Mouse (Mus musculus): ENCODE measurements around the gene Kcnab1. TPM values are rescaled to one million over a fixed set of nuclear protein-coding genes. Genes with fewer than 3 reads are reported as not detected.
"Not testable (repeated sequence)": the region's sequence is repeated elsewhere in the genome, so short reads cannot be mapped to it uniquely, and the experiment has no call there.

Kcnab1 gene
- polyA plus RNA-seq, 1 experiment from 2014 or later, result 3.3 TPM

GRCm38 (mm10) chr3:65373594-65374182 is 264.5 kb downstream of the Kcnab1 start:
- 65% methylated on average over 5 of the region's 5 CpGs for WGBS
- ATAC-seq (ENCODE audit: insufficient number of reproducible peaks, low FRiP score), result no peak
- no peak overlapping the region for H3K4me2 ChIP-seq
- peaks cover 16% of the 10 kb centered on the region for H3K4me1 ChIP-seq (replicated peaks)
- no peaks in the 10 kb centered on the region for H3K27me3 ChIP-seq (replicated peaks)
- no peaks in the 10 kb centered on the region for H3K9me3 ChIP-seq (replicated peaks)
- peak overlapping the region; percentile 45 for H3K27ac ChIP-seq (ENCODE audit: poor library complexity, severe bottlenecking)
- H3K9ac ChIP-seq, result no peak overlapping the region
- no peak overlapping the region for H3K4me3 ChIP-seq
- H3K36me3 ChIP-seq, result peaks cover 48% of the 10 kb centered on the region

DNA sequence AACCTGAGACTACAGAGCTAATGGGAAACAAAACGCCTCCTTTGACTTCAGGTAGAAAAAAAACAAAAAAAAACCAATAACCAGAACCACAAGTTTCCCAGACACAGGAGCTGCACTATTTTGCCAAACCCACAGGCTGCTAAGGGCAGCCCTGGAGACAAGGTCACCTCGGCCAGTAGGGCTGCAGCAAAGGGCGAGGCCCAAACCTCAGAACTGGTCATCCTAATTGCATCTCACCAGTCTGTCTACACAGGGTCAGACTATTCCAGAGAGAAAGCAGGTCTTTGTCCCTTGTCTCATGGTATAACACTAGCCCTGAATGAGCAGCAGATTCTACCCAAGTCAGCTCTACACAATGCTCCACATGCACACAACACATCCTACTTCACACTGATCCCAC is 265.5 kb downstream of the Kcnab1 start:
- Histone ChIP-seq H3K27me3 (replicated peaks) (no peaks in the 10 kb centered on the region), H3K9ac (no peak overlapping the region), H3K4me3 (no peak overlapping the region), H3K4me2 (no peak overlapping the region), H3K4me1 (replicated peaks) (peaks cover 16% of the 10 kb centered on the region), H3K36me3 (peaks cover 53% of the 10 kb centered on the region), H3K9me3 (replicated peaks) (no peaks in the 10 kb centered on the region), H3K27ac (ENCODE audit: poor library complexity, severe bottlenecking) (no peak overlapping the region)
- ATAC-seq (ENCODE audit: insufficient number of reproducible peaks, low FRiP score), result no peak
- 67% methylated on average over 3 of the region's 3 CpGs for WGBS

DNA sequence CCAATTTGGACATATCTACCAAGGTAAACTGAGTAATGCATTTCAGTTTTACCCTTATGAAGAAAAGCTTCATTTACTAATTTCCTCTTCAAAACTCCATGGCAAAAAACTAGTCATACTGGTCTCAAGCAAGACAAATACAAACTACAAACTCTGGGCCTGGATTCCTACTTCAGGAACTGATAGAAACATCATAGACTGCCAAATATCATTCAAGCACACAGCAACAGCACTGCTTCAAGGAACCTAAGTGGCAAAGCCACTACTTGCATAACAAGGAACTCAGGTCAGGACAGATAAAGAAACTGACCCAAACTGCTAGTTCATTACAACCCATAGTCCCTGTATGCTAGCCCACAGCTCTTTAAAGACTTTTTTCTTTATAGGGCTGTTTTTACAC is 269.5 kb downstream of the Kcnab1 start:
- ATAC-seq (ENCODE audit: insufficient number of reproducible peaks, low FRiP score), result no peak
- Histone ChIP-seq H3K9me3 (replicated peaks) (no peaks in the 10 kb centered on the region), H3K36me3 (peaks cover 42% of the 10 kb centered on the region), H3K27me3 (replicated peaks) (no peaks in the 10 kb centered on the region), H3K4me1 (replicated peaks) (peaks cover 14% of the 10 kb centered on the region), H3K9ac (no peak overlapping the region), H3K4me3 (no peak overlapping the region), H3K27ac (ENCODE audit: poor library complexity, severe bottlenecking) (no peak overlapping the region), H3K4me2 (no peak overlapping the region)

GRCm38 (mm10) chr3:65379884-65380539 is 270.8 kb downstream of the Kcnab1 start:
- no peak overlapping the region for H3K4me2 ChIP-seq
- peaks cover 9% of the 10 kb centered on the region for H3K4me1 ChIP-seq (replicated peaks)
- ATAC-seq (ENCODE audit: insufficient number of reproducible peaks, low FRiP score), result no peak
- no peaks in the 10 kb centered on the region for H3K27me3 ChIP-seq (replicated peaks)
- H3K9me3 ChIP-seq (replicated peaks), result no peaks in the 10 kb centered on the region
- H3K27ac ChIP-seq (ENCODE audit: poor library complexity, severe bottlenecking), result no peak overlapping the region
- WGBS, result 66% methylated on average over 4 of the region's 4 CpGs
- H3K4me3 ChIP-seq, result no peak overlapping the region
- H3K36me3 ChIP-seq, result peaks cover 47% of the 10 kb centered on the region
- H3K9ac ChIP-seq, result no peak overlapping the region

GRCm38 (mm10) chr3:65381094-65381493 is 271.9 kb downstream of the Kcnab1 start:
- no peaks in the 10 kb centered on the region for H3K9me3 ChIP-seq (replicated peaks)
- no peak for ATAC-seq (ENCODE audit: insufficient number of reproducible peaks, low FRiP score)
- no peaks in the 10 kb centered on the region for H3K27me3 ChIP-seq (replicated peaks)
- 76% methylated on average over 4 of the region's 4 CpGs for WGBS
- H3K4me2 ChIP-seq, result no peak overlapping the region
- H3K4me1 ChIP-seq (replicated peaks), result peaks cover 13% of the 10 kb centered on the region
- H3K27ac ChIP-seq (ENCODE audit: poor library complexity, severe bottlenecking), result 0 out of 2 replicates have a peak overlapping the region, but pooled peaks have one; percentile 47
- peaks cover 50% of the 10 kb centered on the region for H3K36me3 ChIP-seq
- H3K9ac ChIP-seq, result no peak overlapping the region
- H3K4me3 ChIP-seq, result no peak overlapping the region

DNA sequence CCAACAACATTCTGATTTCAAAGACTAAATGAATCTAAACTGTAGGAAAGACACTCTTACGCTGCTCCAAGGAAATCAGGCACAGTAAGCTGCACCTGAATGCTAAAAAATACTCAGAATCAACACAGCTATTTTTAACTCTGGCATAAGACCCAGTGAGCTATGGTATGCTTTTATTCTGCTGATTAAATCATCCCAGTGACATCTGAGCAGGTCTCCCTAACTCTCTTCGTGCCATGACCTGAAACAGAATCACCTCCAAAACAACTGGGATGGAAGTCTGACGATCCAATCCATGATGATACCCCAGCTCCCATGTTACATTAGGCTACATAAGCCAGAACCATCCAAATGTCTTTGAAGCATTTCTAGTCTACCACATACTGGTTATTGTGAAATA is 275.2 kb downstream of the Kcnab1 start:
- H3K9me3 ChIP-seq (replicated peaks), result no peaks in the 10 kb centered on the region
- no peaks in the 10 kb centered on the region for H3K27me3 ChIP-seq (replicated peaks)
- no peak for ATAC-seq (ENCODE audit: insufficient number of reproducible peaks, low FRiP score)
- peaks cover 58% of the 10 kb centered on the region for H3K36me3 ChIP-seq
- H3K27ac ChIP-seq (ENCODE audit: poor library complexity, severe bottlenecking), result no peak overlapping the region
- H3K4me1 ChIP-seq (replicated peaks), result peaks cover 22% of the 10 kb centered on the region
- H3K4me2 ChIP-seq, result no peak overlapping the region
- H3K4me3 ChIP-seq, result no peak overlapping the region
- 81% methylated on average over 3 of the region's 3 CpGs for WGBS
- no peak overlapping the region for H3K9ac ChIP-seq

DNA sequence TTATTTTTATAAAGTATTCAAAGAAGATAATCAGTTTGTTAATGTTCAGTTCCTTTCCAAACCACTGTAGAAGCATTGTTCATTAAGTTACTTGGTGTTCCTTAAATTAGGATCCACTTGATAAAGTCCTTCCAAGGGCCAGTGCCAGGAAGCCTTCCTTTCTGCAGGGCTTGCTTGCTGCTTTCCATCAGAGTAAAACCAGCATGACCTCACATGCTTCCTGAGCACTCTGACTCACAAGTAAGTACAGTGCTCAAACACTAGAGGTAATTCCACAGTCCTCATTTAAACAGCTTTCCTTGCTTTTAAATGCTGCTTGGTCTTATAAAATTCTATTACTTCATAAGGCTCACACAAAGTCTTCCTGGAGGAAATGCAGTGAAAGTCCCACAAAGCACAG is 276.6 kb downstream of the Kcnab1 start:
- H3K36me3 ChIP-seq, result peaks cover 58% of the 10 kb centered on the region
- no peak overlapping the region for H3K4me3 ChIP-seq
- H3K9ac ChIP-seq, result no peak overlapping the region
- H3K9me3 ChIP-seq (replicated peaks), result no peaks in the 10 kb centered on the region
- no peak overlapping the region for H3K27ac ChIP-seq (ENCODE audit: poor library complexity, severe bottlenecking)
- H3K4me2 ChIP-seq, result no peak overlapping the region
- no peaks in the 10 kb centered on the region for H3K27me3 ChIP-seq (replicated peaks)
- peaks cover 24% of the 10 kb centered on the region for H3K4me1 ChIP-seq (replicated peaks)
- no peak for ATAC-seq (ENCODE audit: insufficient number of reproducible peaks, low FRiP score)

DNA sequence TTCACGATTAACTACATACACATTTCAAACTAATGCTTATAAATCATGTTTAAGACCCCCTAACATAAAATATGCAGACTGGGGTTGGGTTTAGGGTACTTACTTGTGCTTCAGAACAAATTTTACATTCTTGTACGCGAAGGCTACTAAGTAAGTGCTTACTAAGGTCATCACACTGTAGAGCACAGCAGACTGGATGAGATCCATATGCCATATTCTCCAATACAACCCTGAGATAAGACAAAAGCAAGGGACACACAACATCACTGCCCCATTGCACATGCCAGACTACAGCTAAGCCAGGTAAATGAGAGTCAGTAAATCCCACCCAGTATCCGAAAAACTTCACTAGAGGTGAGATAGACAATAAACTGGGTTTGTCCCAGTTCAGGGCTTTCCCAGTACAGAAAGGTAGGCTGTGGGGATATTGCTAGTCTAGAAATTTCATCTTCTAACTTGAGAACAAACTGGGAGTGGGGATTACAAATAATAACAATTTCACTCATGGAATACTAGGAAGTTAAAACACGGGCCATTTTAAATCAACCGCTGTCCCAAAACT is 282.1 kb downstream of the Kcnab1 start:
- 36% methylated on average over 6 of the region's 6 CpGs for WGBS

GRCm38 (mm10) chr3:65391784-65392420 is 282.7 kb downstream of the Kcnab1 start:
- Histone ChIP-seq H3K4me1 (replicated peaks) (peaks cover 14% of the 10 kb centered on the region), H3K36me3 (peaks cover 26% of the 10 kb centered on the region), H3K4me3 (peak overlapping the region; percentile 95), H3K27ac (ENCODE audit: poor library complexity, severe bottlenecking) (peak overlapping the region; percentile 90), H3K4me2 (peak overlapping the region; percentile 93), H3K27me3 (replicated peaks) (no peaks in the 10 kb centered on the region), H3K9me3 (replicated peaks) (no peaks in the 10 kb centered on the region), H3K9ac (peak overlapping the region; percentile 95)
- peak; percentile 56 for ATAC-seq (ENCODE audit: insufficient number of reproducible peaks, low FRiP score)
- 0% methylated on average over 37 of the region's 37 CpGs for whole genome bisulfite sequencing

More for the DNA sequence above, 282.1 kb downstream of the Kcnab1 start:
- H3K9ac ChIP-seq, result peak overlapping the region; percentile 95
- H3K27me3 ChIP-seq (replicated peaks), result no peaks in the 10 kb centered on the region
- H3K9me3 ChIP-seq (replicated peaks), result no peaks in the 10 kb centered on the region
- H3K4me3 ChIP-seq, result peak overlapping the region; percentile 95
- peaks cover 32% of the 10 kb centered on the region for H3K36me3 ChIP-seq
- H3K4me2 ChIP-seq, result peak overlapping the region; percentile 93
- H3K4me1 ChIP-seq (replicated peaks), result peaks cover 14% of the 10 kb centered on the region
- peak overlapping the region; percentile 90 for H3K27ac ChIP-seq (ENCODE audit: poor library complexity, severe bottlenecking)
- ATAC-seq (ENCODE audit: insufficient number of reproducible peaks, low FRiP score), result no peak

- Histone ChIP-seq H3K4me3 (peak within 1 kb of the TSS; percentile 95), H3K36me3 (peaks cover 22% of the 10 kb centered on the region), H3K27me3 (replicated peaks) (no peaks in the 10 kb centered on the region), H3K9ac (peak within 1 kb of the TSS; percentile 95), H3K9me3 (replicated peaks) (no peaks in the 10 kb centered on the region), H3K27ac (ENCODE audit: poor library complexity, severe bottlenecking) (peak within 1 kb of the TSS; percentile 90), H3K4me1 (replicated peaks) (peaks cover 12% of the 10 kb centered on the region), H3K4me2 (peak within 1 kb of the TSS; percentile 93)
- peak; percentile 98 for ATAC-seq (ENCODE audit: insufficient number of reproducible peaks, low FRiP score)
- under 1% methylated on average over 36 of the region's 36 CpGs for WGBS
Observed at GRCm38 (mm10) chr3:65392421-65392817, 283.2 kb downstream of the Kcnab1 start, which contains the start of gene Ssr3. Gene Ssr3, minus strand, starts transcription at chr3:65392623.

DNA sequence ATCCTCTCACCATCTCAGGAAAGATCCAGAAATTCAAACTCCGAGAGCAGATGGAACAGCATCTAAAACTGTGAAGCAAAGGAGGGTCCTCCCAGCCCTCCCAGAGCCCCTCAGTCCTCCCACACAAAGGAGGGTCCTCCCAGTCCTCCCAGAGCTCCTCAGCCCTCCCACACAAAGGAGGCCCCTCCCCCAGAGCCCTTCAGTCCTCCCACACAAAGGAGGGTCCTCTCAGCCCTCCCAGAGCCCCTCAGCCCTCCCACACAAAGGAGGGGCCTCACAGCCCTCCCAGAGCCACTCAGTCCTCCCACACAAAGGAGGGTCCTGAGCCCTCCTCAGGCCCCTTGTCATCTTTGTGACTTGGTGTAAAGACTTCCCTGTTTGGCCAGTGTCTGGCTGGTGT is 285.9 kb downstream of the Kcnab1 start:
- not testable (repeated sequence) for H3K9me3 ChIP-seq (replicated peaks); H3K4me2 ChIP-seq; ATAC-seq (ENCODE audit: insufficient number of reproducible peaks, low FRiP score); H3K36me3 ChIP-seq; H3K4me1 ChIP-seq (replicated peaks); H3K27me3 ChIP-seq (replicated peaks); H3K27ac ChIP-seq (ENCODE audit: poor library complexity, severe bottlenecking); H3K4me3 ChIP-seq; H3K9ac ChIP-seq
- 87% methylated on average over 1 of the region's 1 CpGs for WGBS
